Mouse (Mus musculus) intestine, embryonic 16.5 days (tissue): ENCODE measurements around the gene Hist1h3g. TPM values are rescaled to one million over a fixed set of nuclear protein-coding genes. Genes with fewer than 3 reads are reported as not detected.

Experiments
- ATAC-seq: fragments of 200-750 bp; cut with Nextera tagmentation; 2 replicates; pipeline ENCODE4 v1.8.0; 2017; ENCODE audit warnings: moderate TSS enrichment, moderate library complexity
- H3K27ac ChIP-seq: fragments of 300-500 bp; sonication (generic); 2 replicates; pipeline ENCODE4 v1.5.1; 2014; ENCODE audit warnings: mild to moderate bottlenecking, low read length
- H3K27me3 ChIP-seq: fragments of 300-500 bp; sonication (generic); replicated peaks from 2 replicates; pipeline ENCODE4 v1.6.1; 2014; ENCODE audit warnings: low read length, control low read depth, mixed read lengths; ENCODE audit not compliant: control insufficient read depth, insufficient read depth
- H3K36me3 ChIP-seq: fragments of 300-500 bp; sonication (generic); 2 replicates; pipeline ENCODE4 v1.6.1; 2014; ENCODE audit warnings: low read length, control low read depth; ENCODE audit not compliant: control insufficient read depth, insufficient read depth
- H3K4me1 ChIP-seq: fragments of 300-500 bp; sonication (generic); 2 replicates; pipeline ENCODE4 v1.6.1; 2014; ENCODE audit warnings: low read length, control low read depth, mixed read lengths; ENCODE audit not compliant: control insufficient read depth, insufficient read depth
- H3K4me2 ChIP-seq: fragments of 300-500 bp; sonication (generic); 2 replicates; pipeline ENCODE4 v1.6.1; 2014; ENCODE audit warnings: low read depth, low read length, control low read depth
- H3K4me3 ChIP-seq: fragments of 300-500 bp; sonication (generic); 2 replicates; pipeline ENCODE4 v1.5.1; 2014; ENCODE audit warnings: mild to moderate bottlenecking, low read length
- H3K9ac ChIP-seq: fragments of 300-500 bp; sonication (generic); 2 replicates; pipeline ENCODE4 v1.6.1; 2014; ENCODE audit warnings: low read depth, low read length
- H3K9me3 ChIP-seq: fragments of 300-500 bp; sonication (generic); 2 replicates; pipeline ENCODE4 v1.6.1; 2016; ENCODE audit warnings: low read length, control low read depth; ENCODE audit not compliant: control insufficient read depth
- WGBS: fragments of 180-500 bp; shearing (Covaris S2); extraction: QIAGEN DNeasy Blood & Tissue Kit; methylation state at CpG from one replicate; pipeline ENCODE4 v1.1.7; 2014; 5-methylcytosine and 5-hydroxymethylcytosine counted together
- microRNA-seq: library from miRNA; unstranded; fragments of <30 nt; microRNA quantifications from one replicate; pipeline ENCODE4, GENCODE M21; 2016
- polyA plus RNA-seq: library from polyadenylated mRNA; unstranded; fragments of >200 nt; fragmentation: Nextera tagmentation; extraction: Ambion mirVana; gene quantifications from 2 replicates; pipeline ENCODE4 v1.2.1, GENCODE M21; 2015

Gene Hist1h3g
- polyA plus RNA-seq, 1 experiment from 2014 or later: 3.7 TPM

GRCm38 (mm10) chr13:23581408-23582218 is 46.4 kb downstream of the Hist1h3g start, which contains the start of gene Hist1h4d:
Hist1h4d (plus strand) TSS chr13:23581598.
- Histone ChIP-seq H3K4me2 (peak within 1 kb of the TSS; percentile 89), H3K27me3 (no peaks in the 10 kb centered on the region), H3K27ac (peak within 1 kb of the TSS; percentile 79), H3K4me3 (peak within 1 kb of the TSS; percentile 59), H3K36me3 (no peaks in the 10 kb centered on the region), H3K9me3 (no peaks in the 10 kb centered on the region), H3K9ac (peak within 1 kb of the TSS; percentile 72), H3K4me1 (peaks cover 21% of the 10 kb centered on the region)
- WGBS: under 1% methylated on average over 43 of the region's 43 CpGs
- ATAC-seq: peak; percentile 87

GRCm38 (mm10) chr13:23582219-23583056 is 47.2 kb downstream of the Hist1h3g start:
- peak overlapping the region; percentile 59 for H3K4me3 ChIP-seq
- WGBS: 12% methylated on average over 6 of the region's 6 CpGs
- peak overlapping the region; percentile 72 for H3K9ac ChIP-seq
- no peak for ATAC-seq
- H3K27me3 ChIP-seq: no peaks in the 10 kb centered on the region
- peak overlapping the region; percentile 79 for H3K27ac ChIP-seq
- H3K4me1 ChIP-seq: peaks cover 18% of the 10 kb centered on the region
- H3K36me3 ChIP-seq: no peaks in the 10 kb centered on the region
- H3K4me2 ChIP-seq: peak overlapping the region; percentile 89
- H3K9me3 ChIP-seq: no peaks in the 10 kb centered on the region

- Histone ChIP-seq H3K27me3 (no peaks in the 10 kb centered on the region), H3K9me3 (no peaks in the 10 kb centered on the region), H3K36me3 (no peaks in the 10 kb centered on the region), H3K27ac (peak overlapping the region; percentile 49), H3K4me1 (peaks cover 18% of the 10 kb centered on the region), H3K4me3 (no peak overlapping the region), H3K9ac (no peak overlapping the region), H3K4me2 (no peak overlapping the region)
- no peak for ATAC-seq
These were observed 48.3 kb downstream of the Hist1h3g start for GRCm38 (mm10) chr13:23583387-23584068.

- Histone ChIP-seq H3K36me3 (no peaks in the 10 kb centered on the region), H3K4me3 (peak overlapping the region; percentile 46; the same call in 1 of the 2 replicates), H3K27me3 (no peaks in the 10 kb centered on the region), H3K9ac (0 out of 2 replicates have a peak overlapping the region, but pooled peaks have one; percentile 22), H3K4me1 (peaks cover 18% of the 10 kb centered on the region), H3K4me2 (peak overlapping the region; percentile 66), H3K9me3 (no peaks in the 10 kb centered on the region), H3K27ac (peak overlapping the region; percentile 96)
- no peak for ATAC-seq
These were observed 49.1 kb downstream of the Hist1h3g start for GRCm38 (mm10) chr13:23584331-23584730.

GRCm38 (mm10) chr13:23585029-23585441 is 49.8 kb downstream of the Hist1h3g start:
- Histone ChIP-seq H3K9ac (peak overlapping the region; percentile 68), H3K9me3 (no peaks in the 10 kb centered on the region), H3K4me1 (peaks cover 18% of the 10 kb centered on the region), H3K4me3 (peak overlapping the region; percentile 46), H3K36me3 (no peaks in the 10 kb centered on the region), H3K27me3 (no peaks in the 10 kb centered on the region), H3K4me2 (peak overlapping the region; percentile 66), H3K27ac (peak overlapping the region; percentile 96)
- WGBS: under 1% methylated on average over 21 of the region's 21 CpGs
- ATAC-seq: 0 out of 2 replicates have a peak, but pooled peaks have one; percentile 4

Small RNAs within 50 kb of the gene (microRNA-seq; reads per million reads assigned to microRNA genes)
- not detected for gene Gm44297
- not detected for gene Gm44359
- gene Gm44394: not detected
- not detected for gene n-TStga1

Other genes with a start within 250 kb of the Hist1h3g start
- 30.1 and 31.7 TPM in 2 replicates for gene Zfp322a, start 166.2 kb upstream of the Hist1h3g start, polyA plus RNA-seq
- gene Abt1, start 111.6 kb upstream of the Hist1h3g start, polyA plus RNA-seq: 10.2 and 11.2 TPM in 2 replicates
- 0.07 and 0.11 TPM in 2 replicates for gene Btn1a1, start 69.5 kb upstream of the Hist1h3g start, polyA plus RNA-seq
- 0.12 TPM in 2 replicates for gene Btn2a2, start 46.6 kb upstream of the Hist1h3g start, polyA plus RNA-seq
- gene Hist1h4h, start 4.4 kb upstream of the Hist1h3g start, polyA plus RNA-seq: 3.5 and 3.7 TPM in 2 replicates
- 2.5 and 3.6 TPM in 2 replicates for gene Hist1h2af, start 1.5 kb upstream of the Hist1h3g start, polyA plus RNA-seq
- 0.65 and 0.94 TPM in 2 replicates for gene Hist1h2bh, start 8.0 kb downstream of the Hist1h3g start, polyA plus RNA-seq
- 0.44 and 0.60 TPM in 2 replicates for gene Hist1h3f, start 8.6 kb downstream of the Hist1h3g start, polyA plus RNA-seq
- gene Hist1h4f, start 16.2 kb downstream of the Hist1h3g start, polyA plus RNA-seq: 0.68 and 0.98 TPM in 2 replicates
- 0.28 and 0.42 TPM in 2 replicates for gene Hist1h1d, start 17.8 kb downstream of the Hist1h3g start, polyA plus RNA-seq
- 2.7 and 4.1 TPM in 2 replicates for gene Hist1h3e, start 26.9 kb downstream of the Hist1h3g start, polyA plus RNA-seq
- gene Hist1h2ae, start 35.8 kb downstream of the Hist1h3g start, polyA plus RNA-seq: 39.1 and 46.5 TPM in 2 replicates
- gene Hist1h2bg, start 36.0 kb downstream of the Hist1h3g start, polyA plus RNA-seq: 8.7 and 8.8 TPM in 2 replicates
- 0.62 and 2.1 TPM in 2 replicates for gene Hist1h2bf, start 38.8 kb downstream of the Hist1h3g start, polyA plus RNA-seq
- gene Hist1h2ad, start 39.0 kb downstream of the Hist1h3g start, polyA plus RNA-seq: 0.65 and 2.7 TPM in 2 replicates
- gene Hist1h3d, start 40.3 kb downstream of the Hist1h3g start, polyA plus RNA-seq: 3.8 and 4.8 TPM in 2 replicates
- 61.7 and 73.9 TPM in 2 replicates for gene Hist1h4d, start 46.2 kb downstream of the Hist1h3g start, polyA plus RNA-seq
- gene Hist1h2be, start 85.7 kb downstream of the Hist1h3g start, polyA plus RNA-seq: 1.4 and 2.3 TPM in 2 replicates
- gene Hist1h1e, start 87.1 kb downstream of the Hist1h3g start, polyA plus RNA-seq: 10.4 and 13.7 TPM in 2 replicates
- gene Hist1h2ac, start 148.5 kb downstream of the Hist1h3g start, polyA plus RNA-seq: 0.94 and 1.0 TPM in 2 replicates
- 101 and 110 TPM in 2 replicates for gene Hist1h2bc, start 148.8 kb downstream of the Hist1h3g start, polyA plus RNA-seq
- gene Hist1h1t, start 160.4 kb downstream of the Hist1h3g start, polyA plus RNA-seq: 0.15 and 0.20 TPM in 2 replicates
- gene Hist1h4c, start 163.0 kb downstream of the Hist1h3g start, polyA plus RNA-seq: 2.9 and 3.1 TPM in 2 replicates
- gene Hfe, start 175.4 kb downstream of the Hist1h3g start, polyA plus RNA-seq: 8.5 and 9.7 TPM in 2 replicates
- 33.6 and 35.3 TPM in 2 replicates for gene Hist1h1c, start 203.4 kb downstream of the Hist1h3g start, polyA plus RNA-seq
- gene Hist1h3c, start 210.2 kb downstream of the Hist1h3g start, polyA plus RNA-seq: 3.2 and 4.9 TPM in 2 replicates
- 1.7 and 2.0 TPM in 2 replicates for gene Hist1h2bb, start 211.3 kb downstream of the Hist1h3g start, polyA plus RNA-seq
- 16.9 and 20.0 TPM in 2 replicates for gene Hist1h2ab, start 215.7 kb downstream of the Hist1h3g start, polyA plus RNA-seq
- gene Hist1h3b, start 216.8 kb downstream of the Hist1h3g start, polyA plus RNA-seq: 4.7 and 7.4 TPM in 2 replicates
- 1.4 and 2.1 TPM in 2 replicates for gene Hist1h4b, start 221.6 kb downstream of the Hist1h3g start, polyA plus RNA-seq
- 0.60 TPM in 1 of 2 replicates, not detected in the other for gene Hist1h4a, start 225.8 kb downstream of the Hist1h3g start, polyA plus RNA-seq
- 3.1 and 4.2 TPM in 2 replicates for gene Hist1h3a, start 227.0 kb downstream of the Hist1h3g start, polyA plus RNA-seq
- gene Hist1h1a, start 228.2 kb downstream of the Hist1h3g start, polyA plus RNA-seq: 0.38 and 0.99 TPM in 2 replicates
- gene Trim38, start 234.5 kb downstream of the Hist1h3g start, polyA plus RNA-seq: 0.11 and 0.12 TPM in 2 replicates